Mouse (Mus musculus): Measurements from ENCODE around the gene Gnb1l. TPM values are rescaled to one million over a fixed set of nuclear protein-coding genes. Genes with fewer than 3 reads are reported as not detected.
A peak's percentile ranks its signal among the peaks of the same experiment; 100 is the strongest.
"Not testable (repeated sequence)": the region's sequence is repeated elsewhere in the genome, so short reads cannot be mapped to it uniquely, and the experiment has no call there.

Gnb1l gene
- total RNA-seq, 2 experiments from 2014 or later: 6.3 to 6.9 TPM

- no peak for DNase-seq (ENCODE audit: low spot score in 2 of 2)
Observed at GRCm38 (mm10) chr16:18482431-18482830, 16.1 kb upstream of the Gnb1l start.

- DNase-seq (ENCODE audit: low spot score in 2 of 2): no peak
Observed at GRCm38 (mm10) chr16:18483839-18484238, 14.7 kb upstream of the Gnb1l start.

- DNase-seq (ENCODE audit: low spot score in 2 of 2): no peak
Observed at GRCm38 (mm10) chr16:18484386-18484785, 14.1 kb upstream of the Gnb1l start.

DNA sequence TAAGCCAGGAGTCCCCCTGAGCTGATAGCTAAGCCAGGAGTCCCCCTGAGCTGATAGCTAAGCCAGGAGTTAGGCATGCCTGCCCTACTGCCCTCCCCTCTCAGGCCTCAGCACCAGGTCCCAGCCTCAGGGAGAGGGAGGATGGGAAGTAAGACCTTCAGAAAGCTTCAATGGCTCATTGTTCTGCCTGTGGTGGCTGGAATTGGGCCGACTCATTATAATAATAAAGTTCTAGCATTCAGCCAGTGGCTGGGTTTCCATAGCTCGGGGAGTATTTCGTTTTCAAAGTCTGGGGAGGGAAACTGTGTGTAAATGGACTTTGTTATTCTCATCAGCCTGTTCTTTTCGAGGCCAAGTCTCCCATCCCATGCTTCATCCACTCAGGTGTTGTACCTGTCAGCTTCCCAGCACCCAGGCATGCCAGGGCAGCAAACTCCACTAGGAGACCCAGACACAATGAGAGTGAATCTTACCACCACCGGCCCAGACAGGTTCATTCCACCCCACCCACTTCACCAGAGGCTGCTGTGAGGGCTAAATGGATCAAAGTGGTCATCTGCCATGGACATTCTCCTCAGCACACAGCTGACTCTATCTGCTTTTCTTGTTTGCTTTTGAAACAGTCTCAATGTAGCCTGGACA, 13.6 kb upstream of the Gnb1l start:
- no peak for DNase-seq (ENCODE audit: low spot score in 2 of 2)

DNA sequence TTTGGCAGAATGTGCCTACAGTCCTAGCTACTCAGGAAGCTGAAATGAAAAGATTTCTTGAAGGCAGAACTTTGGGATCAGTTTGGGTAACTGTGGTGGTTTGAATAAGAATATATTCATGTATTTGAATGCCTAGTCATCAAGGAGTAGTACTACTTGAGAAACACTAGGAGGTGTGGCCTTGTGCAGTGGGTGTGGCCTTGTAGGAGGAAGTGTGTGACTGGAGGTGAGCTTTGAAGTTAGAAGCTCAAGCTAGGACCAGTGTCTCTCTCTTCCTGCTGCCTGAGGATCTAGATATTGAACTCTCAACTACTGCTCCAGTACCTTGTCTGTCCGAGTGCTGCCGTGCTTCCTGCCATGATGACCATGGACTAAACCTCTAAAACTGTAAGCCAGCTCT, 12.4 kb upstream of the Gnb1l start:
- no peak for DNase-seq (ENCODE audit: low spot score in 2 of 2)

GRCm38 (mm10) chr16:18490281-18490680, 8.2 kb upstream of the Gnb1l start:
- DNase-seq (ENCODE audit: low spot score in 2 of 2): no peak

DNA sequence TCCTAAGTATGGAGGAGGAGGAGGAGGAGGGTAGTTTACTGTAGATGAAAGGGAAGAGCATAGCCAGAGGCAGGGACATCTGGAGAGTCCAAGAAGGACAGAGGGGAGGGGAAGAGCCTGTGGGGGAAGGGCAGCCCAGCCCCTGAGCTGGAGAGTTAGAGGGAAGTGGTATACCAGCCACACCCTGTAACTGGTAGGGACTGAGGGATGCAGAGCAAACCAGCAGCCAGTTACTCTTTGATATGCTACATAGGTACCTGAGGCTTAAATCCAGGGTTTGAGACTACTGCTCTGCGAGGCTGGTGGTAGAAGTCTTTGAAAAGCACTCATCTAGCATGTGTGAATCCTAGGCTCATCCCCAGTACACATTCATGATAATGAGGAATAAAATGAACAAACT, 7.6 kb upstream of the Gnb1l start:
- DNase-seq (ENCODE audit: low spot score in 2 of 2): no peak

- DNase-seq (ENCODE audit: low spot score in 2 of 2): no peak
Observed at GRCm38 (mm10) chr16:18497865-18498515, 523 bp upstream of the Gnb1l start.

- DNase-seq (ENCODE audit: low spot score in 2 of 2): peak in 1 of 2 experiments; percentile 21
Observed at GRCm38 (mm10) chr16:18498996-18499395, 483 bp downstream of the Gnb1l start.

DNA sequence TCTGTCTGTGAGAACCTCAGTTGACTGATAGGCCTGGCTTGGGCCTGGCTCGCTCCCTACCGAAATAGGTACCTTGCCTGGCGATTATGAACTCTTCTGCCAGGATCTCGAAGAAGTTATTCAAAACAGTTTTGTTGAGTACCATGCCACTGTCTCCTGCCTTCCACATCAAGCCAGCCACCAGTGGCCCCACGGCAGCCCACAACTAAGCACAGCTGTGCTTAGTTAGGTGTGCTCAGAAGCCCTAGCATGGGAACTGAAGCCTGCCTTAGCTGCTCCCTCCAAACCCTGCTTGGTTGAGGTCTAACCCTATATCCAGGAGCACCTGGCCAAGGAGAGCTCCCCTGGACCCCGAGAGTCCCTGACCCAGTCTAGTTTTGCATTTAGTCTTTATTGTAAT, 3.0 kb downstream of the Gnb1l start:
- no peak for DNase-seq (ENCODE audit: low spot score in 2 of 2)

DNA sequence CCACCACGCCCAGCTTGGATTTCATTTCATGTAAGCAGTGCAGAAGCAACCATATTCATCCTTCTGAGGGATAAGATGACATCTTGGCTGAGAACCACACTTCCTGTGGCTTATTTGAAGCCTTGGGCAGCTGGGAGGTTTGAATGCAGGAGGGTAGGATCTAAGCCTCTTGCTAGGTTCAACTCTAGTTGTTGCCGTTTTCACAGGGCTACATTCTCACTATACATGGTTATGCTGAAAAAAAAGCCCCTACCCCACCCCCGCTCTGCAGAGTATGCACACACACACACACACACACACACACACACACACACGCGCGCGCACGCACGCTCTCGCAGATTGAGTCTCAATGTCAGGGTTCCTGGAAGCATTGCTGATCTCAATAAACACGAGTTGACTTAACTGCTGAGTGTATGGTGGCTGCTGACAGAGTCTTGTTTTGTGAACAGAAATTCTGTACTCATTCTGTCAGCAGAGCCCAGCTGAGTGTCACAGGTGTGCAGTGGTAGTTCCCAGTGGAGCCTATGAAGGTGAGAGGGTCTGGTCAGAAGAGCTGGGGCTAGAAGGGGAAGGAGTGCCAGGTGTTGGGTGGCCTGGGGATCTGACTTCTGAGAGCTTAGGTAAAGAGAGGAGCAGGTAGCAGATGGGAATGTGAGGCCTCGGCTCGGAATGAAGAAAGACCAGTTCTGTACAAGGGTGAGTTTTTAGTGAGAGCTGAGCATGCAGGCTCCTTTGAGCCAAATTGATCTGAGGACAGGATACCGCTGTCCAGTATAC, 5.2 kb downstream of the Gnb1l start:
- no peak for DNase-seq (ENCODE audit: low spot score in 2 of 2)

- DNase-seq (ENCODE audit: low spot score in 2 of 2): no peak
Observed at GRCm38 (mm10) chr16:18506524-18507199, 8.1 kb downstream of the Gnb1l start.

GRCm38 (mm10) chr16:18507200-18507549, 8.7 kb downstream of the Gnb1l start:
- DNase-seq (ENCODE audit: low spot score in 2 of 2): no peak

DNA sequence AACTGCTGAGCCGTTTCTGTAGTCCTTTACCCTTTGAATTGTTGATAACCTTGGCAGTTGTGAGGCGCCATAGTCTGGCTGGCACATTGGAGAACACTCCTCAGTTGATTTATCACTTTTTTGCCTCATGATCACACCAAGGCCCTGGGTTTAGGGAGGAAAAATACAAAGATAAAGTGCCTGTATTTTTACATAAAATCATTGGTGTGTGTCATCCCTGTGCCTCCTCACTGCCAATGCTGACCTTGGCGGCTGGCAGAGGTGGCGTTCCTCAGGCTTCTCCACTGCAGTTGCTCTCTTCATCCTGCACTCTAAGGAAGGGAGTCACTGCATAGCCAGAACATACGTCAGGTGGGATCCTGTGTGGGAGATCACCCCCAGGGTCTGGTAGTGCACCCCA, 13.2 kb downstream of the Gnb1l start:
- no peak for DNase-seq (ENCODE audit: low spot score in 2 of 2)

DNA sequence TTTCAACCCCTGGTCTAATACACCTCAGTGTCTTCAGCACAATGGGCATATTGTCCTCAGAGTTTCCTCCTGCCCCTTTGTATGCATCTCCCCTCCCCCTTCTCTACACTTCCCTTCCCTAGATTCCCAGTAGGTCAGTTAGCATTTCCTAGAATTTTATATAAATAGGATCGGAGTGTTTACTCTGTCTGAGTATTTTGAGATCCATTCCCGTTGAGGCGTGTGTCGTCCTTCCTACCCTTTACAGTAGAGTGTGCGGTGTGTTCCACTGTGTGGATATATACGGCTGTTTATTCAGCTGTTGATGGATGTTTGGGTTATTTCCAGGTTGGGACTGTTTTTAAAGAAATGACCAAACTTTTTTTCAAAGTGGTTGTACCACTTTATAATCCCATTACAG, 15.0 kb downstream of the Gnb1l start:
- no peak for DNase-seq (ENCODE audit: low spot score in 2 of 2)

DNA sequence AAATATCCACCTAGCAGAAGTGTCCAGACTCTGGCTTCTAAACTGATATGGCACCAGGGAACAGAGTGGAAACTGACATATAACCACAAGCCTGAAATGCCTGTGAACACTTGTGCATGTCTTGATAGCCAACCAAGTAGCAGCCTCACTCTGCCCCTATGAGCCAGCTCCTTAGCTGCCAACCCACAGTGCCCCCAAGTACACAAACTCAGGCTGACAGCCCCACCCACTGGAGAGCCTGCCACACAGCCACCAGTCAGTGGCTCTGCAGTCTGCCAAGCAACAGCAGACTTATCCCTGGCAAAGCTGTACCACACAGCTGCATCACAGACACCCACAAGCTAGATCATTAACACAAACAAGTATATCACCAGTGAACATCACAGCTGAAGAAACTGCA, 19.6 kb downstream of the Gnb1l start:
- DNase-seq (ENCODE audit: low spot score in 2 of 2): peak; percentile 39 to 62

GRCm38 (mm10) chr16:18523563-18524245, 25.2 kb downstream of the Gnb1l start:
- DNase-seq (ENCODE audit: low spot score in 2 of 2): no peak

DNA sequence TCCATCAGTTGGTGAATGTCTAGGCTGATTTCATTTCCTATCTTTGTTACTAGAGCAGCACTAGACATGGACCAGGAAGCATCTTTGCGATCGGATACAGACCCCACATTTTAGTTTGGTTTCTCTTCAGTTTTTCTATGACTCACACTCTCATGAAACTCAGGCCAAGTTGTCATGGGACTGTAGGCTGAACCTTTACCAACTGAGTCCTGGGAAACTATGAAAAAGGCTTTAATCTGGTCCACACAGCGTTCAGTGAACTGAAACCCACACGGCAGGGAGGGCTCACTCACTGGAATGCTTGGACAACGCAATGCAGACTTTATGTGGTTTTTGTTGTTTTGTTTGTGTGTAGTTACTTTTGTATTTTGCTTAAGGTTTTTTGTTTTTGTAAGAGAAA, 30.1 kb downstream of the Gnb1l start:
- no peak for DNase-seq (ENCODE audit: low spot score in 2 of 2)

- not testable (repeated sequence) for DNase-seq (ENCODE audit: low spot score in 2 of 2)
Observed at GRCm38 (mm10) chr16:18533061-18533460, 34.5 kb downstream of the Gnb1l start.

GRCm38 (mm10) chr16:18537407-18537990, 39.0 kb downstream of the Gnb1l start:
- DNase-seq (ENCODE audit: low spot score in 2 of 2): no peak

DNA sequence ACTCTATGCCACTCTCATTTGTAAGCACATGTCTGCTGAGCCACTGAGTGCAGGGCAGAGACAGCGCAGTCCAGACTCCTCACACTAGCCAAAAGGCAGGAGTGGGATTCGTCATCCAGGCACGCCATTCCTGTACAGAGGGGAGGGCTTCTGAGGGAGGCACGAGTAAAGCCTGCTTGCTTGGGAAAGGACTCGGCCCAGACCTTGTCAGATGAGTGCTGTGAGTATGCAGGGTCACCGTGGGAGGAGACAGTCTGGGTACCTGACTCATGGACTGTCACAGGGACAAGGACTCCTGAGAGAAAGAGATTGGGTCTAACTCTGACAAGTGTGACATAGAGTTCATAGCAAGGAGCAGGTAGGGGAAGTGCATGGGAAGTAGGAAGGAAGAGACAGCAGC, 40.8 kb downstream of the Gnb1l start:
- no peak for DNase-seq (ENCODE audit: low spot score in 2 of 2)
